Mouse (Mus musculus) ovary, postnatal 36 days (tissue): ENCODE data around the gene Adgrg2.

Source experiments
- DNase-seq: peaks from one replicate; pipeline ENCODE4 v3.0.0; 2022; ENCODE audit warnings: low spot score, mixed read lengths

Adgrg2 gene

DNA sequence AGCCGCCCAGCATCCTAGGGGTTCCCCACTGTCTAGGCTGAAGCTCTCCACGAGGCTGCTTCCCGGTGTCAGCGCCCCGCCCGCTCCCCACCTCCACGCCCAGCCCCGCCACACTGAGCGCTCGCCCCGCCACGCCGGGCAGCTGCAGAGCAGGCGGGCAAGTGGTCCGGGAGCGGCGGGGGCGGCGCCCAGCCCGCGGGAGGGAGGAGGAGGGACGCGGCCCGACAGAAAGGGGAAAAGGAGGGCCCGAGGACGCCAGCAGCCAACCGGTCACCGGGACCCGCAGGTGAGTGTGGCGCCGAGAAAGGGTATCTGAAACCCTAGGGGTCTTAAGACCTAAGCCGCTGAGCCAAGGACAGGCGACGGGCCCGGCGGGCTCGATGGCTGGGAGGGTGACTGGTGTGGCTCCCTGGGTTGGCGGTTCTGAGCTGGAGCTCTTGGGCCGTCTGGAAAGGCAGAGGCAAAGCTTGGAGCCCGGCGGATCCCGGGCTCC lies at the start of gene Adgrg2:
Adgrg2 (plus strand) TSS at position 227 of the 493 bp plus-strand sequence.
- peak; percentile 34 for DNase-seq

DNA sequence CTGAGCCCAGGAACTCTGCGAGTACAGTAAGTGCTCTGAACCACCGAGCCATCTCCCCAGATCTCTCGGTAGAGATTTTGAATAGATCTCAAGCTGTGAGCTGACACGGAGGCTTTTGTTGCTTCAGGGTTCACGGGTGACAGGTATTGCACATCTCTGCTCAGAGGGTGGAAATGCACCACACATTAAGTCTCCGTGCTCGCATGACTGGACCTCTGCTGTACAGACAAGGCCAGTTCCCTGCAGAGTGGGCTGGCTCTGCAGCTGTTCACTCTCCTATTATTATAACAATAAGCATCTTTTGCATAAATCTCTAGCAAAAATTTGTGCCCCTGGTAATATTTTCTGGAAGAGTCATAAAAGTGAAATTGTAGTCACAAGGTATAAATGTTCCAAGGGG lies 39.5 kb upstream of the Adgrg2 start:
- DNase-seq: no peak

DNA sequence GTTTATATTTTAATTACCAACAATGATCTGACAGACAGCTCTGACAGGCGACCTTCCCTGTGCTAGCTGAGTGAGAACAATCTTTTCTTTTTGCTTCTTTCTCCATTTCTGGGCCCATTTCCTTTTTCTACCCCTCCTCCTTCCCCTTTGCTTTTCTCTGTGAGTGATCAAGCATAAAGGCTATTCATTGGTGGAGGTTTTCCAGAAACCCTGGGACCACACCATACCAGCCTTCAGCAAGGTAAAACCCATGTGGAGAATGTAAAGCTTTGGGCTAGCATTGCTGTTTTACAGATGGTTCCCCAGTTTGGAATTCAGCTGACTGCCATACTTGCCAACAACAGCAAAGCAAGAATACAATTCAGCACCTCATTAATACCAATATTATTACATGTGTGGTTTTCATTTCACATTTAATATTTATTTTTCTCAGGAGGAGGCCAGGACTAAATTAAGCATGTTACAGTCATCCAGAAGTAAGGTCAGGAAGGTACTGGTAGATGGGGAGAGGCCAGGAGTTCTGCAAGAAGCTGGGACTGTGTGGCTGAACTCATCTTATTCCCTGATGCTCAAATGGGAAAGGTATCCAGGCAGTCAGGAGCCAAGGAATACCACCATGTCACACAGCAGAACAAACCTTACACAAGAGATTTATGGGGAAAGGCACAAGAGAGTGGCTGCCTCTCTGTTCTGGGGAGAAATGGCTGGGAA lies 38.4 kb upstream of the Adgrg2 start:
- no peak for DNase-seq

DNA sequence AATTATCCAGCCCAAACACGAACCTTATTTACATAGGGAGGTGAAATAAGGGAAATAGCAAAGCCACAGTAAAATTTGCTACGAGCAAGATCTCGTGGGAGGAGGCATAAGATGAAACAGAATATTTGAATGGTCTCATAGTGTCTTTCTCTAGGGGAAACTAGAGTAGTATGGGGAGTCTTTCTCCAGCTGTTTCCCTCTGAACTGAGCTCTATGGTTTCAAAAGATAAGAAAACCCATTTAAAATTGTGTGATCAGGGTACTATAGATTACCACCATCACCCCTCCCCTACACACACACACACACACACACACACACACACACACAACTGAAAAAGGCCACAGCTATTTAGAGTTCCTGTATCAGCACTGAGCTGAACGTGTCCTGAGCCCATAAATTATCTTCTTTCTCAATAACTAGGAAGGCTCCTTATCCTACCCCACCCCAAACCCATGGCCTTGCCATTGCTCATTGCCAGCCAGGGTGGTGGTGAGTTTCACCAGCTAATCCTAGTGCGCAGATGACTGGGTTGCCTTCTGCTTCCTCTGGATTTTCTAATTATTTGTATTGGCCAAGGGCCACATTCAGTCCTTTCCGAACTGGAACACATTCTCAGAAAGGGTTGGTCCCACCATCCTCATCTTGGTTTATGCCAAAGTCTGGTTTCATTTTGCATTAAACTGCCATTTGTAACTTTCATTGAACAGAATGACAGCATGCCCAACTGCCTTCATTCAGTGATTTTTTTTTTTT lies 5.6 kb upstream of the Adgrg2 start:
- no peak for DNase-seq

DNA sequence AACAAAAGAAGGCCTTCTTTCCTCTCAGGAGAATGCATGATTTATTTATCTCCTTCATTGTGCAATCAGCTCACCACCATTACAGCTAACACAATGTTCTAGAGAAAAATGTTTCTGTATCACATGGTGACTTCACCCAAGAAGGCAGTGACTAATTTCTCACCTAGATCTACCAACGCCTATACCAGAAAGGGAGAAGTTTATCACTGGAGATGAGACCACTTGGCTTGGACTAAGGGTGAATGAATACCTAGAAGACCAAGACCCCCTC lies 5.1 kb upstream of the Adgrg2 start:
- DNase-seq: no peak

DNA sequence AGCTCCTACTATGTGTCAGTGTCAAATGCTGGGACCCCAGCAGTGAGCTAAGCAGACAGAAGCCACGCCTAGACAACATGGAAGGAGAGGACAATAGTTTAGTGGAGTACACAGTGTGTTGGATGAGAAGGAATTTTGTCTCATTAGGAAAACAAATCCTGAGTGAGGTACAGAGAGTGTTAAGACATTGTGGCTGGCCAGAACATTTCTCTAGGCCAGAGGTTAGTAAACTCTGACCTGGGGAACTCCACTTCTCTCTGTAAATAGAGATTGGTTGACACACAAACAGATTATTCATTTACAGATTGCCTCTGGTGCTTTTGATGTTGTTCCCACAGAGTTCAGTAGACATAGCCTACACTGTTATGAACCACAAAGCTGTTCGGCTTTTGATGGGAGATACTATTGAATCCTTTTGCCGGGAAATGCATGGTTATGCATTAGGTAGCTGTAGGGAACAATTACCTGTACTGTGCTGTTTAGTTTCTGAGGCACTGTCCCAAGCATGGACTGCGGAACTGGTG lies 22.5 kb downstream of the Adgrg2 start:
- DNase-seq: no peak

DNA sequence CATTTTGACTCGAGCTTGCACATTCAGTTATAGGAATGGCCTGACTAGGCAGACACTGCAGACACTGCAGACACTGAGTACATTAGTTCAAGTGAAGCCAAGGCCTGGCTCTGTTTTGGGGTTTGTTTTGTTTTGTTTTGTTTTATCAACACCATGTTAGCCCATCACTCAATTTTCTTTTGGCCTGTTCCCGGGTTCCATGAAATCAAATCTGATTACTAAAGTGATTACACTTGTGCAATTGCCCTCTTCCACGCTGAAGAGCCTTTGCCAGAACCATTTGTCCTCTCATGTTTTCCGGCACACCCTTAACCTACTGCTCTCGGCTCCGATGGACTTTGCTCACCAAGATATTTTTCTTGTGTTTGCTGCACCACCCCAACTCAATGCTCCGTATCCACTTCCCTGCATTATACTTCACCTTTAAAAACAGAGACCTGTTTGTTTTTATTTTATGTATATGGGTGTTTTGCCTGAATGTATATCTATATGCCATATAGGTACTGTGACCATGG lies 23.4 kb downstream of the Adgrg2 start:
- no peak for DNase-seq

DNA sequence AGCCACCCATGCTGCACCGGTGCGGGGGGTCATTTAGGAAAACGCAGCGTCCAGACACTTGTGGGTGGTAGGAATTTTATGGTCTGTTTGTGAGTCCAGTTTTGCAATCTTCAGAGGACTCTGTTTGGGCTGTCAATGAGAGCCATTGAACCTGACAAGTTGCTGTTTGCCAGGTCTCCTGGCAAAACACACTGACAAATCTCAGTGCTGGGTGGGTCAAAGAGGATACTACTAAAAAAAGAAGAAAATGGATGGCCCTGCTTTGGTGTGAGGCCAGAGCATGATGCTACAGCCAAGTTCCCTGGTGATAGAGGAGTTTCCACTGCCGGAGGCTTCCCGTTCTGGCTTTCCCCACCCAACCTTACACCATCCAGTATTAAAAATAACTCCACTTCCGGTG lies 27.9 kb downstream of the Adgrg2 start:
- DNase-seq: peak; percentile 10

DNA sequence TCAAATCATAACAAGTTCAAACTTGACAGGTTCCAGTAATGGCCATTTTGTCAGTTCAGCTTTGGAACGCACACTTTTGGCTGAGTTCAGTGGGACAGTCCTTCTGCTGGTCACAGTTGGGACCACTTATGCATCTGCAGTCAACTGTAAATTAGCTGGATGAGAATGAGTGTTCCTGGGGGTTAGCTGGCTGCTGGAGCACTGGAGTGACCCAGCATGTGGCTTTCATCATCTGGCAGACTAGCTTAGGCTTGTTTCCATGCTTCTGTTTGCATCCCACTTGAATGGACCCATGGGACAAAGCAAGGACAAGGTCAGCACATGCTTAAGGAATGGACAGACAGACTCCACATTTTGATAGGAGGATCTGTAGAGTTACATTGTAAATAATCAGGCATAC lies 33.2 kb downstream of the Adgrg2 start:
- DNase-seq: no peak

DNA sequence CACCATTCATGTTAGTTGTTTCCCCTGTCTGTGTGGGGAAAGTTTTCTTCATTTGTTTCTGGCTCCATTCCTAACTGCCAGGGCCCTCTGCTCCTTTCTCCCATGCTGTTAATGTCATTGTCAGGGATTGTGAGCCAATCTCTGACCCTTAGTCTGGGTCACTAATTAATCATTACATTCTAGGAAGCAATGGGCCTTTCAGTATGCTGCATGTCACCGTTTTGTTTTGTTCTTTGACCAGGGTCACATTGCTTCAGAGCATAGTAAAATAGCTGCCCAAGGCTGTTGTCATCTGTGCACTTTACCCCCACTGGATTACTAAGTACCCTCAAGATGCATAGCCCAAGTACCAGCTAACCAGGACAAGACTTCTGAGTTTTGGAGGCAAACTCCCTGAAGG lies 36.0 kb downstream of the Adgrg2 start:
- DNase-seq: no peak

DNA sequence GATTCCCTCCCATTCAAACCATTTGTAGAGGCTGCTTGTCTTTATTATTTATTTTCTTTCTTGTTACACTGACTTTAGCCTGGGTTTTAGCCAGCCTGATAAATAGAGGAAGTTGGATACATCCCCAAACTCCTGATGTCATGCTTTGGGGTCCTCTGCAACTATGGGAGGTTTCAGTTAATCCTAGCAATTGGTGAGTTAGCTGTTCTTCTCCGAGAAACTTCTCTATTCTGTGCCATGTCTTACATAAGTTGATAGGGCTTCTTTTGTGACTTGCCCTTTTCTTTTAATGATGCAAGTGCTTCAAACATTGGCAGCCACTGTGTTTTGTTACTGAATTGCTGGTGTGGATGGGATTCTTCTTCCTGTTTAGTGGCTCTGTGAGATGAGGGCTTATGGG lies 36.4 kb downstream of the Adgrg2 start:
- no peak for DNase-seq

DNA sequence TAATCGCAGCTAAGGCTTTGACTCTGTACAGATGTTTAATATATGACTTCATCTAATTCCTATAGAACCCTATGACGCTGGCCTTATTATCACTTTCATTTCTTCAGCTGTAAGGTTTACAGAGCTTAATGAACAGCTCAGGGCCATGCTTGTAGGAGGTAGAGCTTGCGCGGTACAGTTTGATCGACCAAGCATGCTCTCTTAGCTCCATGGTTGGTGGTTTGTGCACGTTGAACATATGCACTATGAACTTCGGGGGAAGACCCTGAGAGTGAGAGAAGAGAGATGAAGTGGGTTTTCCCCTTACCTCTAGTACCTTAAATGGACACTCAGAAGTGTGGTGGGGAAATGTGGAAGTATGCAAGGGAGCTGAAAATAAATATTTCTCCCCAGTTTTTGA lies 41.7 kb downstream of the Adgrg2 start:
- DNase-seq: no peak

DNA sequence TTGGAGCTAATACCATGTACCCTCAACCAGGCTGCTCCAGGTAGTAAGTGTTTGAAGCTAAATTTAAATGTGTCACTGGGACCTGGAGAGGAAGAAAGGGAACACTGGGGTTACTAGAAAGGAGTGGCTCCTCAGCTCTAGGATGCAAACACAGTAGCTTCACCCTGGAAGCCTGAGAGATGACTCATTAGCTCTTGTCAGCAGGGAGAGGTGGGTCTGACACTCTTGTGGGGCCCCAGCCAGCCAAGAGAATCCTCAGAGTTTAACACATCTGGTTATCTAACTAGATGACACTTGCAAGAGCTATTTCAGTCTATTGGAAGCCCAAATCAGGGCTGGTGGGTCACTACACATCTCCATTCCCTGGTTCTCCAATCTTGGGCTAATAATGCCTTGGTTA lies 50.8 kb downstream of the Adgrg2 start:
- DNase-seq: no peak

DNA sequence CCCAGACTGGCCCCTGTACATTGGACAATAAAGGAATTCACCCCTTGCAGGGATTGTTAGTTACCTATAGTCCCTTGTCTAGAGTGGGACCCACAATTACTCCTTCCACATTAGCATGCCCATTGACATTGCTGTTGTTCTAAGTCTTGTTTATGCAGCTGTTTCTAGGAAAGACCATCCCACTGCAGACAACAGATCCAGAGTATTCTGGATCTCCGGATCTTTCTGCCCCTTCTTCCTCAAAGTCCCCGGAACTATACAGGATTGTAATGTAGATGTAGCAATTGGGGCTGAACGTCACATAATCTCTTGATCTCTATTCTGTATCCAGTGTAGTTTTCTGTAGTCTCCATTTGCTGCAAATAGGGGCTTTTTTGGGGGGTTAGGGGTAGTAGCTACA lies 57.9 kb downstream of the Adgrg2 start:
- no peak for DNase-seq

DNA sequence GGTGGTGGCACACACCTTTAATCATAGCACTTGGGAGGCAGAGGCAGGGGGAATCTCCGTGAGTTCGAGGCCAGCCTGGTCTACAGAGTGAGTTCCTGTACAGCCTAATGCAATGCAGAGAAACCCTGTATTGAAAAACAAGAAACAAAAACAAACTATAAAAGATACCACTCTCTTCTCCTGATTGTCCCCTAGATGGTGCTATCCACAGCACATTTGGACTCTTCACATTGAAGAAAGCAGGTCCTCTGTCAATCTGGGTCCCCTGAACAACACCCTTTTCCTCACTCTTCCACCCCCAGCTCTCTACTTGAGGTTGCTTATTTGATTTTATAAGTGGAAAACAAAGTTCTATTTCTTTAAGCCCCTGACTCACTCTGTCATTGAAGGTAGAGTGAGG lies 58.9 kb downstream of the Adgrg2 start:
- no peak for DNase-seq

DNA sequence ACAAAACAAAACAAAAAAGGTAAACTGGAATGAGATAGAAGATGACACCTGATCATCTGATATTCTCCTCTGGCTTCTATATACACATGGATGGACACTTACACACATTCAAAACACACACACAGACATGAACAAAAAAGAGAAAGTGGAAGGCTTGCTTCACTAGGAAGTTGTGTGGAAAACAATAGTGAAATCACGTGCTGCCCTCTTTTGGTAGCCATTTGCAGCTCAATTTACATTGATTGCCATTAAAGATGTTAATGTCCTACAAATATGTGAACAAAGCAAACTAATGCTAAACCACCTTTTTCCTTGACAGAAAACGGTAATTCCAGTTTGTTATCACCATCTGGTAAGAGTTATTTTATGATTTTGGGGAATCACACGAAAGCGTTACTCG lies 65.2 kb downstream of the Adgrg2 start:
- no peak for DNase-seq

DNA sequence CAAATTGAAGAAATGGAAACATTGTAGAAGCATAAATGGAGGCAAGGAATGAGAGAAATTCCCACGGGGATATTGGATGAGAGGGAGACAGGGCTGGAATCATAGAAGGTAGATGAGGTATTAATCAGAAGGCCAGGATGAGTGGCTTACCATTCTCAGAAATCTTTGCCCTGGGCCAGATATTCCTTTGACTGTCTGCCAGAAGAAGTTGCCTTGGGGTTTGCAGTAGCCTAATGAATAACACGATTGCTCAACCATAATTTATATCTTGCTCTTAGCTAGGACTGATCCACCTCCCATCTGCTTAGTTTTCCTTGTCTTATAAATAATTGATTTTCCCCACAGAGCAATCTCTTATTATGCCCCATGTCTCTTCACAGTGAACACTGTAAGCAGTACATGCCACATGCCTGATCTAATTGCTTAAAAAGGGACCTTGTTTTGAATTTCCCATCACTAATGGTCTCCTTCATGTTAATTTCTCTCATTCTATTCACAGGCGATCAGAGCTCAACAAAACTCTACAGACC lies 80.8 kb downstream of the Adgrg2 start:
- DNase-seq: no peak

DNA sequence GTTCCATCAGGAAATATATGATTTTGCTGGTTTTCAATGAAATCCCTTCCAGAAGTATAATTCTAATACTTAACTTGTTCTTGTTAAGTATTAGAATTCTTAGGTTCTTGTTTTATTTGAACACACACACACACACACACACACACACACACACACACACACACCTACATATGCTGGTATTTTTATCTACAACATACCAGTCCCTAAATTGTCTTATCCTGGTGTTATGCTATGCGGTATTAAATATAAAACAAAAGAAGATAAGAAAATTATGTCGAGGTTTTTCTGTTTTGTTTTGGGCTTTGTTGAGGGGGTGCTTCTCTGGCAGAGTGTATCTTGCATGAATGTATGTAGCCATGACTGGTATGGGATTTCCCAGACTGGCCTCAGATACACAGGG lies 99.3 kb downstream of the Adgrg2 start:
- DNase-seq: no peak

DNA sequence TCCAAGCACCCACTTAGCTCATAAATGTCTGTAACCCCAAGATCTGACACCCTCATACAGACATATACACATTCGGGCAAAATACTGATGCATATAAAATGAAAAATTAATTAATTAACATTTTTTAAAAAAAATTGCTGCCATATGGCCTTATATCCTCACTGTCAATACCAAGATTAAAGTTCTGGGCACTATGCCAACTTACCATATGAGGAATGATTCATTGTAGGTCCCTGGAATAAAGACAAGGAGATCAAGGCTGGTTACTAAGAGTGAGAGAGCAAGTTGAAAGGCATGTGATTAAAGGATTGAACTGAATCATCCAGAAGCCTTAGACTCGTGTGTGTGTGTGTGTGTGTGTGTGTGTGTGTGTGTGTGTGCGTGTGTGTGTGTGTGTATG lies 103.8 kb downstream of the Adgrg2 start:
- no peak for DNase-seq

DNA sequence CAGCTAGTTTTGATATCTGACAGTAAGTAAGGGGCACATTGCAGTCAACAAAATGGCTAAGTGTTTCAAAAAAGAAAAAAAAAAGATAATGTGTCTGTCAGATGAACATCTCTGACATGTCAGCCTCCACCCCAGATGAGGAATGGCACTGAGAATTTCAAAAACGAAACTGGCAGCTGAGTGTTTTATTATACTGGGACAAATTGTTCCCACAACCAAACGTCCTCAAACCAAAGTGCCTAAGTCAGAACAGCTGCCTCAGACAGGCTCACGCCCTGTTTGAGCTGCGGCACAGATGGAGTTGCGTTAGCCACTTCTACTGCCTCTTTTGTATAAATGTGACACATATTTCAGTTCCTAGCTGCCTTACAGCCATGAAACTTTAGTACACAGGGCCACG lies 104.4 kb downstream of the Adgrg2 start:
- DNase-seq: no peak

DNA sequence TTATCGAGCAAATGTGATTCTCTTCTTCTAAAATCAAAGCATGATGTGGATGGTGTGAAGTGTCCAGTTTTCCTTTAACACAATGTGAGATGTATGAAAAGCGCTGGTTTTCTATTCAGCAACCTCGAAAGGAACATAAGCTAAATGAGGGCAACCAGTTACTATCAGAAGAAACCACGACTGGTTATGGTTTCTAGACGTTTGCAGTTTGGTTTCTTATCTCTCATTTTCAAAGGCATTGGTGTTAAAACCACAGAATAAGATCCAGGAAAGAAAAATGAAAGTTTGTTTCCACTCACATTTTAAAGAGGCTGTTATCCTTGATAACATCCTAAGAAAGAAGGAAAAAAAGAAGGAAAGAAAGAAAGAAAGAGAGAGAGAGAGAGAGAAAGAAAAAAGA lies 106.0 kb downstream of the Adgrg2 start:
- DNase-seq: no peak

DNA sequence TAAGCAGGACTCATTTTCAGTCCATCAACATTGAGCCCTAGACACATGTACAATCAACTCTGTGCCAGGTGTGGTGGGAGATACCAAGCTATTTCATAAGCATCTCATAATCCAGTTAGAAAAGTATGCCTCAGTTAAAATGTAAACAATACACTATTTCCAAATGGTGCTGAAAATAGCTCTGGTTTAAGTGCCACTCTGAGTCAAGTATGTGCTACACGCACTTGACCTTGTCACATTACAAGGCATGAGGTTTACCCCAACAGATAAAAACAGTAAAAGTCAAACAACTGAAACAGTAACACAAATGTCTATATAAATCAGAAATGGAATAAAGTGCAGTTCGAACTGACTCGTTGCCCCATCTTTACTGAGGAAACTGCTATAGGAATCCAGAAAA lies 110.6 kb downstream of the Adgrg2 start:
- no peak for DNase-seq

DNA sequence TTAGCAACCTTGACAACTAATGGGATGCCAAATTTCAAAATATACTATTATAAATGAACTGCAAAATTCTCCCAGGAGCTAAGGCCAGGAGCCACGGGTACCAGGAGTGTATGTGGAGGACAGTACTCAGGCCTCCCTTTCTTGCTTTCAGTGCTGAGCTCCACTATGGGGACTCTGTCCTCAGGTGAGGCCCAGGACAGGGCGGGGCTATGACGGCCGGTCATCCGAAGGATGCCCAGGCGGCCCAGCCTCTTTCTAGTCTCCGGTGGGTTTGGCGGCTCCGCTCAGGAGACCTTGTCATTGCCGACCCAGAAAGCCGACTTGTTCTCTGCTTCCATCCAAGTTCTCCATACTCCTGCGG lies 111.2 kb downstream of the Adgrg2 start:
- DNase-seq: no peak
